Mouse (Mus musculus) erythroblast, embryonic 14.5 days (primary cell): ENCODE data around the gene Nlrc4. TPM values are rescaled to one million over a fixed set of nuclear protein-coding genes. Genes with fewer than 3 reads are reported as not detected.

Experiments
- H3K27me3 ChIP-seq: 2 replicates; pipeline ENCODE4 v1.6.1; 2012; ENCODE audit warnings: inconsistent platforms; ENCODE audit not compliant: control insufficient read depth
- H3K36me3 ChIP-seq: 2 replicates; pipeline ENCODE4 v1.6.1; 2012; ENCODE audit warnings: mild to moderate bottlenecking, inconsistent platforms; ENCODE audit not compliant: control insufficient read depth
- H3K4me1 ChIP-seq: 2 replicates; pipeline ENCODE4 v1.6.1; 2012; ENCODE audit warnings: inconsistent platforms; ENCODE audit not compliant: control insufficient read depth
- H3K4me3 ChIP-seq: replicated peaks from 2 replicates; pipeline ENCODE3; 2012; ENCODE audit warnings: moderate library complexity, mild to moderate bottlenecking, inconsistent platforms
- H3K9me3 ChIP-seq: 2 replicates; pipeline ENCODE4 v1.6.1; 2012; ENCODE audit warnings: low read length, inconsistent platforms, mixed read lengths; ENCODE audit not compliant: control insufficient read depth
- GATA1 ChIP-seq: IDR thresholded peaks from 2 replicates; pipeline ENCODE4 v1.6.1; 2012; ENCODE audit warnings: low read length, inconsistent platforms, mixed read lengths
- TAL1 ChIP-seq: IDR thresholded peaks from 3 replicates; pipeline ENCODE4 v1.6.1; 2012; ENCODE audit warnings: low read length, inconsistent platforms, mixed read lengths
- polyA plus RNA-seq: library from polyadenylated mRNA; stranded (reverse); fragments of >175 nt; gene quantifications from 2 replicates; pipeline ENCODE4 v1.2.3, GENCODE M21; 2012

Gene Nlrc4
- polyA plus RNA-seq, 1 experiment = not detected

DNA sequence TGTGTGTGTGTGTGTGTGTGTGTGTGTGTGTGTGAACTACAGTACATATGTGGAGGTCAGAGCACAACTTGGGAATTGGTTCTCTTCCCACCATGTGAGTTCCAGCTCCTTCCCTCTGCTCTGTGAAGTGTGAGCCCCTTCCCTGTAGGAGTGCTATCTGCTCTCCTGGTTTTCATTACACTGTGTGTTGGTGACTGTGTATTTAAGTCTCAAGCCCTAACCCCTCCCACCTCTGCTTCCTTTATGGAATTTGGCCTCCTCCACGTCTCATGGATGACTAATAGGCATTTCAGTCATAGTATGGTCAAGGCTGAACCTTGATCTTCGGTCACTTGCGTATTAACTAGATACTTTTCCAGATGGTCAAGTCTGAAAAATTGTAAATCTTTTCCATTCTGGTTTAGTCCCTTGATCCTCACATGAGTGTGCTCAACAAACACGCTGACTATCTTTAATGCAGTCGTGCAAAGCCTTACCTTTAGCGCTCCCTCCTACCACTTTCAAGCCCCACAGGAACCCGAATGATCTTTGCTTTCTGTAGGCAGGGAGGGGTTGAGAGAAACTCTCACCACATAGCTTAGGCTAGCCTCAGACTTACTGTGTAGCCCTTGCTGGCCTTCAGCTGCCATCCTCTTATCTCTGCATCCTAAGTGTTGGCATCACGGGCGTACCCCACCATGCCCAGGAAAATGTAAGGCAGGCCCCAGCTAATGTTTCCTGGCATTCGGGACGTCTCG, 56.3 kb downstream of the Nlrc4 start:
- Histone ChIP-seq H3K4me3 (no peak overlapping the region), H3K27me3 (no peaks in the 10 kb centered on the region), H3K36me3 (peaks cover 52% of the 10 kb centered on the region), H3K4me1 (no peaks in the 10 kb centered on the region), H3K9me3 (no peaks in the 10 kb centered on the region)
- TF ChIP-seq TAL1 = no peak

DNA sequence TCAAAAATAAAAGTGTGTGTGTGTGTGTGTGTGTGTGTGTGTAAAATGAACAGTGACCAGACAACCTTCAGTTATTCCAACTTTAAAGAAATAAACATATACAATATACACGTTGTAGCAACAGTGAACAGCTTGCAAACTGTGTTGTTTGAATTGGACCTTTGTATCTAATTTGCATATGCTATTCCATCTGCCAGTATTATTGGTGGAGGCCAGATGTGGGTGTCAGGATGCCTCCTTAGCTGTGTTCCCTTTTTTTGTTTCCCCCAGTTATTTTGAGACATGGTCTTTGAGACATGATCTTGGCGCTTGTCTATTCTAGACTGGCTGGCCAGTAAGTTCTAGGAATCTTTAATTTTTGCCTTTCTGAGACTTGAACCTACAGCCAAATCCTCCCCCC, 61.8 kb downstream of the Nlrc4 start:
- Histone ChIP-seq H3K36me3 (peaks cover 8% of the 10 kb centered on the region), H3K4me3 (no peak overlapping the region), H3K4me1 (peaks cover 18% of the 10 kb centered on the region), H3K27me3 (no peaks in the 10 kb centered on the region), H3K9me3 (no peaks in the 10 kb centered on the region)
- TF ChIP-seq GATA1 (no peak), TAL1 (no peak)

DNA sequence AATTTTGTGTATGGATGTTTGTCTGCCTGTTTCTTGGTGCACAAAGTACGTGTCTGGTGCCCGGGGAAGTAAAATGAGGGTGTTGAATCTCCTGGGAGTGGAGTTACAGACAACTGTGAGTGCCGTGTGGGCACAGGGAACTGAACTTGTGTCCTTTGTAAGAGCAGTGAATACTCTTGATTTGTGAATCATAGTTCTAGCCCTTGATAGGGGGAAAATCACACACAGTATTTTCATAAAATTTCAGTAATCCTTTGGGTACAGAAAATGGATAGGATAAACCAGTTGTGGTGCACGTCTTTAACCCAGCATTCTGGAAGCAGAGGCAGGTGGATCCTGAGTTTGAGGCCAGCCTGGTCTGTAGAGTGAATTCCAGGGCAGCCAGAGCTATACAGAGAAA, 62.2 kb downstream of the Nlrc4 start:
- Histone ChIP-seq H3K27me3 (no peaks in the 10 kb centered on the region), H3K9me3 (no peaks in the 10 kb centered on the region), H3K4me1 (peaks cover 18% of the 10 kb centered on the region), H3K36me3 (peaks cover 4% of the 10 kb centered on the region), H3K4me3 (peak overlapping the region; percentile 84)
- no peak for TF ChIP-seq TAL1
- TF ChIP-seq GATA1 = no peak

DNA sequence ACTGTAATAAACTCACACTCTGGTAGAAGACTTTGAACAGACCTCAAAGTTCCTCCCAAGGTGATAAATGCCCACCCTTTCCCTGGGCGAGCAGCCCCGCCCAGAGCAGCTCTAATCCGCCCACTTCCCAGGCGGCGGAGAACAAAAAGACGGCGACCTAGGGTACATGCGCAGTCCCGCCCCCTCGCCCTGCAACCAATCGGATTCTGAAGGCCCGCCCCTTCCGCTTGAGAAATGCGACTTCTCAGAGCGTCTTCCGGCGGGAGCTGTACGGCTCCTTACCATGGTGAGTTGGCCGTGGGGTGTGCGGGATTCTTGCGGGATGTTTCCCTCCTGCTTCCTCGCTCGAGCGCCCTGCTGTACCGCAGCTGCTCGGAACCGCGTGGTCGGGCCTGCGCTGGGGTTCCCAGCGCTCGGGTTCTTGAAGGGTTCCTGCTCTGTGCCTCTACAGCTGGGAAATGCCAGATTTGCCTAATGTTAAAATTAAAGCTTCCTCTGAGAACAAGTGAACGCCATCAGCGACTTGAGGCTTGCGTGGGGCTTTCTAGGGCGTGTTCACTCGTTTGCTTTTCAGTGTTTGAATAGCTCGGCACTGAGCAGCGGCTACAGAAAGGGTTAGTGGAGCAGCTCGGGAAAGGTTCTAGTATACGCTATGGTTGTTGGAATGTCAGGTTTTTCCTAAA, 63.4 kb downstream of the Nlrc4 start, which contains the start of gene Slc30a6:
TSS of gene Slc30a6 (plus strand) at position 226 of the 683 bp plus-strand sequence.
- Histone ChIP-seq H3K36me3 (peaks cover 3% of the 10 kb centered on the region), H3K4me1 (peaks cover 18% of the 10 kb centered on the region), H3K9me3 (no peaks in the 10 kb centered on the region), H3K4me3 (peak within 1 kb of the TSS; percentile 84), H3K27me3 (no peaks in the 10 kb centered on the region)
- TF ChIP-seq TAL1 (no peak), GATA1 (no peak)

DNA sequence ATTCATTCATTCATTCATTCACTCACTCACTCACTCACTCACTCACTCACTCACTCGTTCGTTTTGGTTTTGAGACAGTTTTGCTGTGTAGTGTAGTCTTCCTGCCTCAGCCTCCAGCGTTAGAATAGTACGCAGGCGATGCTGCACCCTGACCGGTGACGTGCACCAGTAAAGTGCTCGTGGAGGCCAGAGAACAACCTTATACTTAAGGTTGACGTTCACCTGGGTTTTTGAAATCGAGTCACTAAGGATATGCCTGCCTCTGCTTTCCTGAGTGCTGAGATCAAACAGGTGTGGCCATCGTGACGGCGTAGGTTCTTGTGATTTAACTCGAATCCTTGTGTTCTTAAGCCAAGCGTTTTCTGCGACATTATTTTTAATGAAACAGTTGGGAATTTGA, 64.1 kb downstream of the Nlrc4 start:
- H3K9me3 ChIP-seq = no peaks in the 10 kb centered on the region
- peak overlapping the region; percentile 84 for H3K4me3 ChIP-seq
- H3K4me1 ChIP-seq = peaks cover 18% of the 10 kb centered on the region
- H3K27me3 ChIP-seq = no peaks in the 10 kb centered on the region
- TF ChIP-seq GATA1 = no peak
- TF ChIP-seq TAL1 = no peak
- peaks cover 3% of the 10 kb centered on the region for H3K36me3 ChIP-seq

GRCm38 (mm10) chr17:74394381-74394780, 64.6 kb downstream of the Nlrc4 start:
- Histone ChIP-seq H3K27me3 (no peaks in the 10 kb centered on the region), H3K9me3 (no peaks in the 10 kb centered on the region), H3K4me1 (peaks cover 18% of the 10 kb centered on the region), H3K4me3 (peak overlapping the region; percentile 84), H3K36me3 (peaks cover 3% of the 10 kb centered on the region)
- TF ChIP-seq GATA1 (no peak), TAL1 (no peak)

- TF ChIP-seq TAL1 = no peak
- TF ChIP-seq GATA1 = no peak
- Histone ChIP-seq H3K9me3 (no peaks in the 10 kb centered on the region), H3K4me3 (no peak overlapping the region), H3K27me3 (no peaks in the 10 kb centered on the region), H3K4me1 (peaks cover 5% of the 10 kb centered on the region), H3K36me3 (peaks cover 26% of the 10 kb centered on the region)
Measured at GRCm38 (mm10) chr17:74389847-74390246, 69.1 kb downstream of the Nlrc4 start.

GRCm38 (mm10) chr17:74386657-74387056, 72.3 kb downstream of the Nlrc4 start:
- H3K36me3 ChIP-seq = peaks cover 50% of the 10 kb centered on the region
- H3K4me1 ChIP-seq = no peaks in the 10 kb centered on the region
- no peaks in the 10 kb centered on the region for H3K9me3 ChIP-seq
- H3K27me3 ChIP-seq = no peaks in the 10 kb centered on the region
- TF ChIP-seq GATA1 = no peak
- TF ChIP-seq TAL1 = no peak
- no peak overlapping the region for H3K4me3 ChIP-seq

- no peaks in the 10 kb centered on the region for H3K27me3 ChIP-seq
- H3K4me3 ChIP-seq = no peak overlapping the region
- no peaks in the 10 kb centered on the region for H3K4me1 ChIP-seq
- no peak for TF ChIP-seq TAL1
- no peak for TF ChIP-seq GATA1
- no peaks in the 10 kb centered on the region for H3K9me3 ChIP-seq
- H3K36me3 ChIP-seq = peaks cover 54% of the 10 kb centered on the region
Measured at GRCm38 (mm10) chr17:74376916-74377315, 82.0 kb downstream of the Nlrc4 start.

Other genes with a start within 250 kb of the Nlrc4 start
- 13.0 and 18.4 TPM in 2 replicates for gene Memo1, start 163.6 kb downstream of the Nlrc4 start, polyA plus RNA-seq
- gene Dpy30, start 135.2 kb downstream of the Nlrc4 start, polyA plus RNA-seq = 7.9 and 9.4 TPM in 2 replicates
- 0.20 and 0.30 TPM in 2 replicates for gene Spast, start 120.2 kb downstream of the Nlrc4 start, polyA plus RNA-seq
- 0.10 and 0.14 TPM in 2 replicates for gene Slc30a6, start 63.5 kb downstream of the Nlrc4 start, polyA plus RNA-seq
- 7.8 and 10.0 TPM in 2 replicates for gene Yipf4, start 30.4 kb upstream of the Nlrc4 start, polyA plus RNA-seq
- gene Birc6, start 69.2 kb upstream of the Nlrc4 start, polyA plus RNA-seq = 0.73 and 1.1 TPM in 2 replicates